Mouse (Mus musculus): Measurements from ENCODE around the gene Vash2. TPM values are rescaled to one million over a fixed set of nuclear protein-coding genes. Genes with fewer than 3 reads are reported as not detected.

The Vash2 gene
- polyA plus RNA-seq, 1 experiment from 2014 or later = 41.4 TPM

GRCm38 (mm10) chr1:190980470-190980869 is 1.4 kb upstream of the Vash2 start:
- Histone ChIP-seq H3K4me2 (replicated peaks; ENCODE audit: low read depth, low read length) (no peak overlapping the region), H3K4me1 (ENCODE audit: control insufficient read depth, insufficient read depth, low read length) (peaks cover 10% of the 10 kb centered on the region), H3K4me3 (ENCODE audit: low read length) (no peak overlapping the region), H3K27ac (ENCODE audit: low read depth, low read length) (no peak overlapping the region), H3K27me3 (ENCODE audit: control insufficient read depth, insufficient read depth, low read length) (no peaks in the 10 kb centered on the region), H3K9ac (ENCODE audit: low read depth, low read length) (no peak overlapping the region), H3K9me3 (ENCODE audit: control insufficient read depth, low read length) (no peaks in the 10 kb centered on the region), H3K36me3 (ENCODE audit: control insufficient read depth, insufficient read depth, low read length) (peaks cover under 1% of the 10 kb centered on the region; the same call in 1 of the 2 replicates)
- no peak for ATAC-seq (ENCODE audit: low FRiP score, low TSS enrichment)
- WGBS = 79% methylated on average over 1 of the region's 1 CpGs

DNA sequence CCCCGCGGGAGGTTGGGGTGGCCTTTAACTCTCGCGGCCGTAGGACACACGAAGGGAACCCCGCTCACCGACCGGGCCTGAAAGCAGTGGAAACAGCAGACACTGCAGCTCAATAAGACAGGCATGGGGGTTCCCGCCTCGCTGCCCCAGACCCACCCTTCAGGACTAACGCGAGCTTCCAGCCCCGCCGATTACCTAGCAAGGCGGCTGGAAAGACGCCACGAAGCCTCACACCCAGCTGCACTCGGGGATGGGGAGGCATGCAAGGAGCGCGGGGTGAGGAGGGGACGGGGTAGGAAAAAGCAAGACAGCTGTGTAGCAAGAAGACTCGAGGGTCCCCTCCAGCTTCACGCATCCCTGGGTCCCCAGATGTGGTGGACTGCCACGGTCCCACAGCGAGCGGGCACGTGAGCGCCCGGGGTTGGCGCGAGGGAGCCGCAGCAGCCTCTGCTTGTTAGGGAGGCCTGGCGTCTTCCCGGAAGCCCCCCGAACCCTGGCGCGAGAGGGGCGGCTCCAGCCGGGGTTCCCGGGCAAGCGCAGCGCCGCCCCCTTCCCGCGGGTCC is 504 bp downstream of the Vash2 start:
- Histone ChIP-seq H3K4me2 (replicated peaks; ENCODE audit: low read depth, low read length) (peak overlapping the region; percentile 95), H3K27ac (ENCODE audit: low read depth, low read length) (peak overlapping the region; percentile 85), H3K9ac (ENCODE audit: low read depth, low read length) (peak overlapping the region; percentile 81), H3K4me3 (ENCODE audit: low read length) (peak overlapping the region; percentile 63), H3K4me1 (ENCODE audit: control insufficient read depth, insufficient read depth, low read length) (peaks cover 10% of the 10 kb centered on the region), H3K9me3 (ENCODE audit: control insufficient read depth, low read length) (no peaks in the 10 kb centered on the region), H3K36me3 (ENCODE audit: control insufficient read depth, insufficient read depth, low read length) (peaks cover 18% of the 10 kb centered on the region), H3K27me3 (ENCODE audit: control insufficient read depth, insufficient read depth, low read length) (no peaks in the 10 kb centered on the region)
- under 1% methylated on average over 38 of the region's 46 CpGs for WGBS
- peak; percentile 67 for ATAC-seq (ENCODE audit: low FRiP score, low TSS enrichment)

DNA sequence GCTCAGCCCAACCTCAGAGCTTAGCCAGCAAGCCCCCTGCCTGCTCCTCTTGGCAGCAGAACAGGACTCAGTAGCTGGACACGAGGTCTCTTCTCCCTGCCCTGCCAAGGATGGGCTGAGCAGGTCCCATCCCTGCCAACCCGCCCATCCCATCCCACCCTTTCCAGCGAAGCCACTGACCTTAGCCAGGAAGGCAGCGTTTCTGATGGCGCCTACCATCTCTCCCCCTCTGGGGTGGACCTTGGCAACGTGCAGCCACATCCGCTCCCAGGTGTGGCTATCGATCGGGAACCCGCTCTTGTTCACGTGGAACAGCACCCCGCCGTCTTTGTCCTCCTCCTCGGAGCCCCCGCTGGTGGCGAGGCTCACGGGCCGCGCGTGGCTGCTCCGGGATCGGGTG is 1.1 kb downstream of the Vash2 start:
- Histone ChIP-seq H3K27me3 (ENCODE audit: control insufficient read depth, insufficient read depth, low read length) (no peaks in the 10 kb centered on the region), H3K36me3 (ENCODE audit: control insufficient read depth, insufficient read depth, low read length) (peaks cover 24% of the 10 kb centered on the region), H3K9me3 (ENCODE audit: control insufficient read depth, low read length) (no peaks in the 10 kb centered on the region), H3K4me2 (replicated peaks; ENCODE audit: low read depth, low read length) (peak overlapping the region; percentile 95), H3K4me1 (ENCODE audit: control insufficient read depth, insufficient read depth, low read length) (peaks cover 10% of the 10 kb centered on the region), H3K9ac (ENCODE audit: low read depth, low read length) (peak overlapping the region; percentile 81), H3K4me3 (ENCODE audit: low read length) (peak overlapping the region; percentile 63), H3K27ac (ENCODE audit: low read depth, low read length) (no peak overlapping the region)
- WGBS = under 1% methylated on average over 21 of the region's 22 CpGs
- 0 out of 2 replicates have a peak, but pooled peaks have one; percentile 12 for ATAC-seq (ENCODE audit: low FRiP score, low TSS enrichment)

DNA sequence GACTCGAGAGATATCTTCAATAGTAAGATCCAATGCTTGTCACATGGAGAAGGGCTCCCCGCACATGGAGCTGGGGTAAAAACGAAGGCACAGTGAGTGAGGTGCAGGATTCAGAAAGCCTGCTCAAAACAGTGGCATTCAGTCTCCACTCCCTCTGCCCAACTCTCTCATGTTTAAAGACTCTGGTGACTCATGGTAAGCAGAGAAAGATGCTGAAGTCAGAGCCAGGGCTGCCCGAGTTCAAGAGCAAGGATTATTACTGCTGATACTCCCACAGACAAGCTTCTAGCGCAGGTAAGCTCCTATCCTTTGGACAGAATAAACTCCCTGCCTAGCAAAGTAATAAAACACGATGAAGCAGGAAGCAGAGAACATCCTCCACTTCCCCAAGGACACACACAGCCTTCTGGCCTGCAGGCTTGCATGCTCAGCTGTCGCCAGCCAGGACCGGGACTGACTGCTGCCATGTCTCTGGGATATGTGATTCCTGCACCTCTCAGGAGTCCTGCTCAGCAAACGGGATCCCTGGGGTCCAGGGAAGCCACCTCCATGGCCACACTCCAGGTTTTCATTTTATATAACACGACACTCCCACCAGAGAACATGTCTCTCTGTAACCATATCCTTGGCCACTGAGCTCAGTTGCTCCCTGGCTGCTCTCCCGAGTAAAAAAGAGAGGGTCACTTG is 2.1 kb downstream of the Vash2 start:
- Histone ChIP-seq H3K27ac (ENCODE audit: low read depth, low read length) (0 out of 2 replicates have a peak overlapping the region, but pooled peaks have one; percentile 38), H3K36me3 (ENCODE audit: control insufficient read depth, insufficient read depth, low read length) (peaks cover 33% of the 10 kb centered on the region), H3K4me3 (ENCODE audit: low read length) (peak overlapping the region; percentile 63), H3K9me3 (ENCODE audit: control insufficient read depth, low read length) (no peaks in the 10 kb centered on the region), H3K9ac (ENCODE audit: low read depth, low read length) (peak overlapping the region; percentile 81; the same call in 1 of the 2 replicates), H3K27me3 (ENCODE audit: control insufficient read depth, insufficient read depth, low read length) (no peaks in the 10 kb centered on the region), H3K4me1 (ENCODE audit: control insufficient read depth, insufficient read depth, low read length) (peaks cover 10% of the 10 kb centered on the region), H3K4me2 (replicated peaks; ENCODE audit: low read depth, low read length) (peak overlapping the region; percentile 95)
- ATAC-seq (ENCODE audit: low FRiP score, low TSS enrichment) = no peak
- WGBS = 22% methylated on average over 11 of the region's 11 CpGs

GRCm38 (mm10) chr1:190974833-190975232 is 4.3 kb downstream of the Vash2 start:
- Histone ChIP-seq H3K9ac (ENCODE audit: low read depth, low read length) (no peak overlapping the region), H3K27ac (ENCODE audit: low read depth, low read length) (no peak overlapping the region), H3K4me1 (ENCODE audit: control insufficient read depth, insufficient read depth, low read length) (peaks cover 10% of the 10 kb centered on the region), H3K4me2 (replicated peaks; ENCODE audit: low read depth, low read length) (no peak overlapping the region), H3K36me3 (ENCODE audit: control insufficient read depth, insufficient read depth, low read length) (peaks cover 48% of the 10 kb centered on the region), H3K4me3 (ENCODE audit: low read length) (no peak overlapping the region), H3K9me3 (ENCODE audit: control insufficient read depth, low read length) (no peaks in the 10 kb centered on the region), H3K27me3 (ENCODE audit: control insufficient read depth, insufficient read depth, low read length) (no peaks in the 10 kb centered on the region)
- no peak for ATAC-seq (ENCODE audit: low FRiP score, low TSS enrichment)
- 52% methylated on average over 1 of the region's 1 CpGs for WGBS

DNA sequence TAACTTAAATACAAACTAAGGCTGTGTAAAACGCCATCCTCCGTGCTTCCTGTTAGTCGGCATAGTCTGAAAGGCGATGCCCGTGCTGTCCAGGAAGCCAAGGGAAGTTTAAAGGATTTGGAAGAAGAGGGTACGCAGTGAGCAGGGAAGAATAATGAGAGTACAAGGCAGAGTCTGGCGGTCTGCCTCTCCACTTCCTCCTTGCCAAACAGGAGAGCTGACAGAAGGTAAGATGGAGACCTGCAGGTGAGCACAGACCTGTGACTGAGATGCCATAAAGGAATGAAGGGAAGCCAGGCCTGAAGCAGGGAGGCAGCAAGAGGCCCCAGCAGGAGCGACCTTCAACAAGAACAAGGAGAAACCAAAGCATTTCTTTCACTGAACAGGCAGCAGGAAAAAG is 4.9 kb downstream of the Vash2 start:
- Histone ChIP-seq H3K4me3 (ENCODE audit: low read length) (no peak overlapping the region), H3K36me3 (ENCODE audit: control insufficient read depth, insufficient read depth, low read length) (peaks cover 50% of the 10 kb centered on the region), H3K4me2 (replicated peaks; ENCODE audit: low read depth, low read length) (no peak overlapping the region), H3K9ac (ENCODE audit: low read depth, low read length) (no peak overlapping the region), H3K27ac (ENCODE audit: low read depth, low read length) (no peak overlapping the region), H3K9me3 (ENCODE audit: control insufficient read depth, low read length) (no peaks in the 10 kb centered on the region), H3K4me1 (ENCODE audit: control insufficient read depth, insufficient read depth, low read length) (peaks cover 10% of the 10 kb centered on the region), H3K27me3 (ENCODE audit: control insufficient read depth, insufficient read depth, low read length) (no peaks in the 10 kb centered on the region)
- WGBS = 86% methylated on average over 8 of the region's 8 CpGs
- no peak for ATAC-seq (ENCODE audit: low FRiP score, low TSS enrichment)

DNA sequence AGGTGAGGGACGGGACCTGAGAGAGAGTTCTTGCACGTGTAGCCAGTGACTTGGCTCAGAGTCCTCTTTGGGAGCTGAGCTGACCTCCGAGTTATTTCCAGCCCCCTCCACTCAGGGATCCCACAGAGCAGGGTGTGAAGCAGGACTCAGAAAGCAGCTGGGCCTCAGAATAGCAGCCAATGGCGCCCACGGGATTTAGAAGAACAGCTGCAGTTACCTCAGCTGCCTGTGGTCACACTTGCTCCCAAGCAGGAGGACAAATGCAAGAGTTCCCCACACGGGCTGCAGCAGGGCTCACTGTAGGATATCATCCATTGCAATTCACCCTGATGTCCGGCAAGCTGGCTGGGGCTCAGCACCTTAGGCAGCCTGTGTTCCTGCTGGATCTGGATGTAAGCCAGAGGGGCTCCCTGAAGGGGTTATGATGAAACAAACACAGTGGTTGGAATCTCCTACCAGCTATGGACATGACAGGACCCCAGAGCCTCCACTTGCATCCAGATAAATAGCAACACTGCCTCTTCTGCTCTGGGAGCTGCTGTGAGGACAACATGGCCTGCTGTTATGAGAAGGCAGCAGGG is 6.4 kb downstream of the Vash2 start:
- no peaks in the 10 kb centered on the region for H3K27me3 ChIP-seq (ENCODE audit: control insufficient read depth, insufficient read depth, low read length)
- H3K27ac ChIP-seq (ENCODE audit: low read depth, low read length) = no peak overlapping the region
- H3K4me3 ChIP-seq (ENCODE audit: low read length) = no peak overlapping the region
- H3K4me2 ChIP-seq (replicated peaks; ENCODE audit: low read depth, low read length) = no peak overlapping the region
- no peak for ATAC-seq (ENCODE audit: low FRiP score, low TSS enrichment)
- peaks cover 10% of the 10 kb centered on the region for H3K4me1 ChIP-seq (ENCODE audit: control insufficient read depth, insufficient read depth, low read length)
- 48% methylated on average over 7 of the region's 7 CpGs for WGBS
- H3K36me3 ChIP-seq (ENCODE audit: control insufficient read depth, insufficient read depth, low read length) = peaks cover 58% of the 10 kb centered on the region
- no peaks in the 10 kb centered on the region for H3K9me3 ChIP-seq (ENCODE audit: control insufficient read depth, low read length)
- H3K9ac ChIP-seq (ENCODE audit: low read depth, low read length) = no peak overlapping the region

DNA sequence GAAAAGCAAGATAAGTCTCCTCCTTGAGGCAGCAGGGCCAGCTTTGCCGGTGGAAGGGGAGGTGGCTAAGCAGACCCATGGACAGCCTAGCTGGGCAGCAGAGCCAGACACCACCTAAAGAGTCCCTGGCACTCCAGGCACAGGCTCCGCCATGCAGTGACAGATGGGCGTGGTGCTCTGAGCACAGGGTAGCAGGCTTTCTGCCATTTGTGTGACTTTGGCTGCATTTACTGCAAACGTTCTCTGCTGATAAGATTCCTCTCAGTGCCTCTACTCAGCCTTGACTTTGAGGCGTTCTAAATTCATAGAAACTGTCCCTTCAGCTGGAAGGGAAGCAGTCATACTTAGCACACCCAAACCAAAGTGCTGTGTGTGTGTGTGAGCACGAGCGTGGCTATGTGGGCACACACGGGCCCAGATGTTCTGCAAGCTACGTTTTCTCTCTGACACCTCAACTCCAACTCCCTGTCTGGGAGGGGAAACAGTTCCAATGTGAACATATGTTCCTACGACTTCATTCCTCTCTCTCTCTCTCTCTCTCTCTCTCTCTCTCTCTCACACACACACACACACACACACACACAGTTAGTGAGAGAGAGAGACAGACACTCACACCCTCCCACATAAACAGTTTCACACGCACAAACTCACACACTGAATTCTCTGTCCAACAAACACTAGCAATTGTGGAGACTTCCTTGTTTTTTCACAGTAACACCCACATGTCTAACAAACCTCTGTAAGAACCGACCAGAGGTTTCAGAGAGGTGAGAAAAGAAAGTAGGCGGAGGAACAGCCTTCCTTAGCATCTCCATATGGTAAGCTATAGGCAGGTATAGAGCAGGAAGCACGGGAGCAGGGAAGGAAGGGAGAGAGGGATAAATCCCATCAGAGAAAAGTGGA is 7.1 kb downstream of the Vash2 start:
- H3K9me3 ChIP-seq (ENCODE audit: control insufficient read depth, low read length) = no peaks in the 10 kb centered on the region
- no peak overlapping the region for H3K4me3 ChIP-seq (ENCODE audit: low read length)
- 78% methylated on average over 14 of the region's 14 CpGs for WGBS
- no peak overlapping the region for H3K27ac ChIP-seq (ENCODE audit: low read depth, low read length)
- ATAC-seq (ENCODE audit: low FRiP score, low TSS enrichment) = no peak
- peaks cover 58% of the 10 kb centered on the region for H3K36me3 ChIP-seq (ENCODE audit: control insufficient read depth, insufficient read depth, low read length)
- no peaks in the 10 kb centered on the region for H3K27me3 ChIP-seq (ENCODE audit: control insufficient read depth, insufficient read depth, low read length)
- no peak overlapping the region for H3K4me2 ChIP-seq (replicated peaks; ENCODE audit: low read depth, low read length)
- peaks cover 5% of the 10 kb centered on the region; the same call in 1 of the 2 replicates for H3K4me1 ChIP-seq (ENCODE audit: control insufficient read depth, insufficient read depth, low read length)
- no peak overlapping the region for H3K9ac ChIP-seq (ENCODE audit: low read depth, low read length)

Data from kidney, embryonic 14.5 days (tissue).